ENCODE assay signal across 8 mouse cellular contexts in the genomic region with DNA sequence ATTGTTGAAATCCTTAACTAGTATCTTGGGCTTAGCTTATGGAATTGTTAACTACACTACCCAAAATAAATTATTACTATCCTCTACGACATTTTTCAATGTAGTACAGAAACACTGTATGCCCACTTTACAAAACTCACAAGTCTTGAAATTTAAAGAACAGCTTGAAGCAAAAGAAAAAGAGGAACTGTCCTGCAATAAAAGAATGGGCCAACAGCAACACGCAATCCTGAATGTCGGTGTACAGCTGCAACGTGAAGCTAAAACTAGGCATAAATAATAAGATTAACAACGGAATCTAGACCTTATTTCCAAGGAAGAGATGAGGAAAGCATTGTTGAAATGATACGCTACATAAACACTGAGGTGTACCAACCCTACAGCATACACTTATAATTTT. TPM values are rescaled to one million over a fixed set of nuclear protein-coding genes. Genes with fewer than 3 reads are reported as not detected.
A peak's percentile ranks its signal among the peaks of the same experiment; 100 is the strongest.
DNase-seq lines count a peak whose midpoint lies in the region; ATAC-seq and TF ChIP-seq lines count a peak whose summit lies in the region.

No protein-coding gene starts in this region.

- peak overlapping the region; percentile 96 for H3K4me3 ChIP-seq in kidney, embryonic 16.5 days (ENCODE audit: low read length)
- H3K4me3 ChIP-seq in embryonic facial prominence, embryonic 12.5 days = peak overlapping the region; percentile 88
- H3K4me3 ChIP-seq in intestine, embryonic 16.5 days (ENCODE audit: low read length) = peak overlapping the region; percentile 96
- H3K4me3 ChIP-seq in midbrain, postnatal 0 days (ENCODE audit: low read depth, low read length) = peak overlapping the region; percentile 58

- no peaks in the 10 kb centered on the region for H3K27me3 ChIP-seq in kidney, embryonic 16.5 days (ENCODE audit: insufficient read depth, low read length)
- no peaks in the 10 kb centered on the region for H3K27me3 ChIP-seq in embryonic facial prominence, embryonic 12.5 days
- H3K27me3 ChIP-seq in intestine, embryonic 16.5 days (replicated peaks; ENCODE audit: control insufficient read depth, insufficient read depth, low read length) = no peaks in the 10 kb centered on the region
- H3K27me3 ChIP-seq in midbrain, postnatal 0 days (ENCODE audit: insufficient read depth, low read length) = no peaks in the 10 kb centered on the region

- no peak for ATAC-seq in kidney, embryonic 16.5 days (ENCODE audit: low FRiP score, low TSS enrichment)
- no peak for ATAC-seq in embryonic facial prominence, embryonic 12.5 days (ENCODE audit: insufficient number of reproducible peaks, insufficient read depth, low FRiP score, low TSS enrichment)
- ATAC-seq in intestine, embryonic 16.5 days = no peak
- no peak for ATAC-seq in midbrain, postnatal 0 days (ENCODE audit: low FRiP score)

- peak overlapping the region; percentile 92 for H3K4me2 ChIP-seq in kidney, embryonic 16.5 days (replicated peaks; ENCODE audit: low read depth, low read length)
- peak overlapping the region; percentile 65 for H3K4me2 ChIP-seq in embryonic facial prominence, embryonic 12.5 days (replicated peaks)
- H3K4me2 ChIP-seq in intestine, embryonic 16.5 days (ENCODE audit: low read depth, low read length) = peak overlapping the region; percentile 92
- peak overlapping the region; percentile 82 for H3K4me2 ChIP-seq in midbrain, postnatal 0 days (ENCODE audit: low read depth, low read length, poor library complexity, severe bottlenecking)

- peak overlapping the region; percentile 87 for H3K9ac ChIP-seq in kidney, embryonic 16.5 days (replicated peaks; ENCODE audit: low read length)
- H3K9ac ChIP-seq in embryonic facial prominence, embryonic 12.5 days = peak overlapping the region; percentile 88
- peak overlapping the region; percentile 90 for H3K9ac ChIP-seq in intestine, embryonic 16.5 days (ENCODE audit: low read depth, low read length)
- H3K9ac ChIP-seq in midbrain, postnatal 0 days (replicated peaks; ENCODE audit: low read length, poor library complexity, severe bottlenecking) = no peak overlapping the region

- no peak for DNase-seq in kidney, adult 11 months
- no peak for DNase-seq in midbrain, postnatal 0 days (ENCODE audit: low spot score)
- no peak for DNase-seq in layer of hippocampus, postnatal 14 days (ENCODE audit: low spot score in 2 of 2)
- no peak for DNase-seq in cerebellum, postnatal 25 days
- DNase-seq in gastrocnemius, postnatal 36 days = no peak

- H3K9me3 ChIP-seq in kidney, embryonic 16.5 days (ENCODE audit: low read length) = no peaks in the 10 kb centered on the region
- H3K9me3 ChIP-seq in embryonic facial prominence, embryonic 12.5 days = no peaks in the 10 kb centered on the region
- no peaks in the 10 kb centered on the region for H3K9me3 ChIP-seq in intestine, embryonic 16.5 days (ENCODE audit: control insufficient read depth, low read length)
- no peaks in the 10 kb centered on the region for H3K9me3 ChIP-seq in midbrain, postnatal 0 days (ENCODE audit: low read length)

- peak overlapping the region; percentile 96 for H3K27ac ChIP-seq in kidney, embryonic 16.5 days (ENCODE audit: low read length)
- peak overlapping the region; percentile 85; the same call in 1 of the 2 replicates for H3K27ac ChIP-seq in embryonic facial prominence, embryonic 12.5 days
- peak overlapping the region; percentile 95 for H3K27ac ChIP-seq in intestine, embryonic 16.5 days (ENCODE audit: low read length)
- no peak overlapping the region for H3K27ac ChIP-seq in midbrain, postnatal 0 days (ENCODE audit: low read depth, low read length)

- intact Hi-C loops in gastrocnemius, postnatal 36 days (cut with DNase I) = no loop called here

- no peak for TF ChIP-seq CTCF in midbrain, postnatal 0 days (IDR thresholded peaks at IDR 0.05)

- H3K36me3 ChIP-seq in kidney, embryonic 16.5 days (ENCODE audit: insufficient read depth, low read length) = no peaks in the 10 kb centered on the region
- H3K36me3 ChIP-seq in embryonic facial prominence, embryonic 12.5 days = no peaks in the 10 kb centered on the region
- no peaks in the 10 kb centered on the region for H3K36me3 ChIP-seq in intestine, embryonic 16.5 days (ENCODE audit: control insufficient read depth, insufficient read depth, low read length)
- H3K36me3 ChIP-seq in midbrain, postnatal 0 days (ENCODE audit: insufficient read depth, low read length) = no peaks in the 10 kb centered on the region

- peaks cover 18% of the 10 kb centered on the region; the same call in 1 of the 2 replicates for H3K4me1 ChIP-seq in kidney, embryonic 16.5 days (ENCODE audit: insufficient read depth, low read length)
- H3K4me1 ChIP-seq in embryonic facial prominence, embryonic 12.5 days = peaks cover 15% of the 10 kb centered on the region
- peaks cover 16% of the 10 kb centered on the region; the same call in 1 of the 2 replicates for H3K4me1 ChIP-seq in intestine, embryonic 16.5 days (ENCODE audit: control insufficient read depth, insufficient read depth, low read length)
- no peaks in the 10 kb centered on the region for H3K4me1 ChIP-seq in midbrain, postnatal 0 days (ENCODE audit: insufficient read depth, low read length)

- WGBS in kidney, embryonic 16.5 days = 17% methylated on average over 6 of the region's 6 CpGs
- WGBS in embryonic facial prominence, embryonic 12.5 days = 21% methylated on average over 6 of the region's 6 CpGs
- 12% methylated on average over 6 of the region's 6 CpGs for WGBS in intestine, embryonic 16.5 days
- WGBS in midbrain, postnatal 0 days = 18% methylated on average over 6 of the region's 6 CpGs

RNA-seq across cellular contexts. Expression of gene Anln, which starts 1.1 kb away (rescaled TPM):
- 45.9 and 48.1 TPM in 2 replicates for polyA plus RNA-seq in kidney, embryonic 16.5 days (2015; fragmentation: Nextera tagmentation; extraction: Ambion mirVana)
- polyA plus RNA-seq in embryonic facial prominence, embryonic 12.5 days (2016; fragmentation: Nextera tagmentation; extraction: Ambion mirVana) = 44.0 and 44.8 TPM in 2 replicates
- polyA plus RNA-seq in intestine, embryonic 16.5 days (2015; fragmentation: Nextera tagmentation; extraction: Ambion mirVana) = 35.7 and 36.0 TPM in 2 replicates
- 3.6 and 6.0 TPM in 2 replicates for total RNA-seq in midbrain, postnatal 0 days (2014; rRNA removed)
- polyA plus RNA-seq in midbrain, postnatal 0 days (2015; fragmentation: Nextera tagmentation; extraction: Ambion mirVana) = 1.3 and 1.7 TPM in 2 replicates
- total RNA-seq in layer of hippocampus, postnatal 14 days (2021) = 10 to 100 TPM; 15.5 to 16.2 TPM
- 1 to 10 TPM in 1 of 2 experiments, under 1 TPM in 1; 0.96 to 1.6 TPM for total RNA-seq in gastrocnemius, postnatal 36 days (2021)

RNA-seq across cellular contexts. Expression of gene 9530077C05Rik, which starts 23.4 kb away (rescaled TPM):
- 4.3 and 4.8 TPM in 2 replicates for polyA plus RNA-seq in kidney, embryonic 16.5 days (2015; fragmentation: Nextera tagmentation; extraction: Ambion mirVana)
- polyA plus RNA-seq in embryonic facial prominence, embryonic 12.5 days (2016; fragmentation: Nextera tagmentation; extraction: Ambion mirVana) = 4.6 and 4.8 TPM in 2 replicates
- polyA plus RNA-seq in intestine, embryonic 16.5 days (2015; fragmentation: Nextera tagmentation; extraction: Ambion mirVana) = 3.0 and 3.4 TPM in 2 replicates
- total RNA-seq in midbrain, postnatal 0 days (2014; rRNA removed) = 18.7 and 21.5 TPM in 2 replicates
- polyA plus RNA-seq in midbrain, postnatal 0 days (2015; fragmentation: Nextera tagmentation; extraction: Ambion mirVana) = 19.3 and 20.2 TPM in 2 replicates
- 1 to 10 TPM; 7.1 to 7.2 TPM for total RNA-seq in layer of hippocampus, postnatal 14 days (2021)
- total RNA-seq in gastrocnemius, postnatal 36 days (2021) = under 1 TPM; 0.13 to 0.20 TPM

Comparison
In these comparisons a context has a peak if more than half of its experiments do, and no peak if none do; other contexts are left out.
1. RNA of gene Anln, which starts 1.1 kb away (polyA plus RNA-seq): 45.9 to 48.1 TPM in kidney, embryonic 16.5 days, 44.0 to 44.8 TPM in embryonic facial prominence, embryonic 12.5 days and 35.7 to 36.0 TPM in intestine, embryonic 16.5 days; 1.3 to 1.7 TPM in midbrain, postnatal 0 days; every median in the first group is over 10 times any median in the second.
2. Peak in every context shown above with its lines, with median percentiles within 50 percentile points of each other: H3K4me2 ChIP-seq and H3K4me3 ChIP-seq.